Mouse (Mus musculus): ENCODE data around the gene Sh3bgrl2.

- no peak for TF ChIP-seq CTCF (IDR thresholded peaks at IDR 0.05; ENCODE audit: low read depth)
- TF ChIP-seq EP300 (IDR thresholded peaks at IDR 0.05; ENCODE audit: low read depth): no peak
Measured at GRCm38 (mm10) chr9:83661811-83662210, 113.7 kb downstream of the Sh3bgrl2 start.
